Mouse (Mus musculus) forebrain, embryonic 13.5 days (tissue): ENCODE results near the gene Pard6b. TPM values are rescaled to one million over a fixed set of nuclear protein-coding genes. Genes with fewer than 3 reads are reported as not detected.
A peak's percentile ranks its signal among the peaks of the same experiment; 100 is the strongest.
"Not testable (repeated sequence)": the region's sequence is repeated elsewhere in the genome, so short reads cannot be mapped to it uniquely, and the experiment has no call there.

Source experiments
- ATAC-seq: fragments of 200-750 bp; cut with Nextera tagmentation; 2 replicates; pipeline ENCODE4 v1.8.0; 2017
- H3K27ac ChIP-seq: fragments of 300-500 bp; sonication (generic); 2 replicates; pipeline ENCODE4 v1.5.1; 2015; ENCODE audit warnings: inconsistent platforms, mild to moderate bottlenecking, moderate library complexity
- H3K27me3 ChIP-seq: fragments of 300-500 bp; sonication (generic); 2 replicates; pipeline ENCODE4 v1.6.1; 2015; ENCODE audit warnings: mild to moderate bottlenecking, inconsistent platforms
- H3K36me3 ChIP-seq: fragments of 300-500 bp; sonication (generic); 2 replicates; pipeline ENCODE4 v1.6.1; 2015; ENCODE audit warnings: mild to moderate bottlenecking, inconsistent platforms; ENCODE audit not compliant: poor library complexity, severe bottlenecking
- H3K4me1 ChIP-seq: fragments of 300-500 bp; sonication (generic); 2 replicates; pipeline ENCODE4 v1.6.1; 2015; ENCODE audit warnings: inconsistent platforms
- H3K4me2 ChIP-seq: fragments of 300-500 bp; sonication (generic); 2 replicates; pipeline ENCODE4 v1.6.1; 2015; ENCODE audit warnings: inconsistent platforms, mild to moderate bottlenecking, moderate library complexity
- H3K4me3 ChIP-seq: fragments of 300-500 bp; sonication (generic); 2 replicates; pipeline ENCODE4 v1.5.1; 2015; ENCODE audit warnings: mild to moderate bottlenecking, inconsistent platforms
- H3K9ac ChIP-seq: fragments of 300-500 bp; sonication (generic); 2 replicates; pipeline ENCODE4 v1.6.1; 2015; ENCODE audit warnings: mild to moderate bottlenecking, inconsistent platforms
- H3K9me3 ChIP-seq: fragments of 300-500 bp; sonication (generic); replicated peaks from 2 replicates; pipeline ENCODE4 v1.6.1; 2016; ENCODE audit warnings: inconsistent platforms
- WGBS: fragments of 180-500 bp; shearing (Covaris S2); methylation state at CpG from one replicate; pipeline ENCODE4 v1.1.7; 2015; 5-methylcytosine and 5-hydroxymethylcytosine counted together
- polyA plus RNA-seq: library from polyadenylated mRNA; unstranded; fragments of >200 nt; fragmentation: Nextera tagmentation; extraction: Ambion mirVana; gene quantifications from 2 replicates; pipeline ENCODE4 v1.2.1, GENCODE M21; 2015

Pard6b gene
- polyA plus RNA-seq, 1 experiment from 2014 or later: 7.6 TPM

DNA sequence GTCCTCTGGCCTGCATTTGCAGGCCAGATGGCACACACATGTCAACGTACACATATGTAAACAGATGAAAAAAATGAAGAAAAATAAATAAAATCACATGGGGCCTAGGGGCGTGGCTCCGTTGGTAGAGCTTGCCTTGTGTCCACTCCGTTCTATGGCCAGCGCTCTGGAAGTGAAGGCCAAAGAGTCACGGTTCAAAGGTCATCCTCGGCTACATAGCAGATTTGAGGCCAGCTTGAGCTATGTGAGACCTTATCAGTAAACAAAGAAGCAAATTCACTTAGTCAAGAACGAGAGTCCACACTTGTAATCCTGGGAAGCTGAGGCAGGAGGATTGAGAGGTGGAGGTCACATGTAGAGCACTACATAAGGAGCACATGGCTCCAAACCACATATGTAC is 24.5 kb downstream of the Pard6b start:
- no peaks in the 10 kb centered on the region for H3K27me3 ChIP-seq
- H3K4me3 ChIP-seq: no peak overlapping the region
- H3K9ac ChIP-seq: no peak overlapping the region
- peaks cover 19% of the 10 kb centered on the region for H3K4me1 ChIP-seq
- peaks cover 8% of the 10 kb centered on the region for H3K36me3 ChIP-seq
- ATAC-seq: no peak
- H3K27ac ChIP-seq: no peak overlapping the region
- H3K9me3 ChIP-seq: no peaks in the 10 kb centered on the region
- 89% methylated on average over 8 of the region's 8 CpGs for WGBS
- no peak overlapping the region for H3K4me2 ChIP-seq

DNA sequence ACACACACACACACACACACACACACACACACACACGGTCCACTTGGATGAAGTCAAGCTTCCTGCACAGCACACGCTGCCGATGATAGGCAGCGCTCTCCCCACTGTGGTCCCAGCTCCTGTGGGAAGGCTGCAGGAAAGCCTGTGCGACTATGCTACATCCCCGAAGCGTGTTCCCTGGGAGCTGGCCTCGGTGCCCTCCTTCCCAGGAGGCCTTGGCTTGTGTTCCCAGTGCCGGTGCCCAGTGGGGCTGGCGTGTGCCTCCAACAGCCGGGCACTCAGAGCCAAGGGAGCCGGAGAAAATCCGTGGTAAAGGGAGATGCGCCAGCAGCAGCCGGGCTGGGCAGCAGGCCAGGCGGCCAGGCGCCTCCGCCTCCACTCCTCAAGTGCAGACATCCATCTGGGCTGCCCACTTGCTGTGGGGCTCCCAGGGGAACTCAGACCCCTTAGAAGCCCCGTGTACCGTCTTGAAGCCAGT is 25.9 kb downstream of the Pard6b start:
- 53% methylated on average over 20 of the region's 20 CpGs for WGBS
- Histone ChIP-seq H3K4me2 (peak overlapping the region; percentile 41), H3K4me1 (peaks cover 19% of the 10 kb centered on the region), H3K9ac (peak overlapping the region; percentile 51; the same call in 1 of the 2 replicates), H3K27ac (peak overlapping the region; percentile 73), H3K36me3 (no peaks in the 10 kb centered on the region), H3K9me3 (no peaks in the 10 kb centered on the region), H3K4me3 (no peak overlapping the region), H3K27me3 (no peaks in the 10 kb centered on the region)
- peak; percentile 80 for ATAC-seq

DNA sequence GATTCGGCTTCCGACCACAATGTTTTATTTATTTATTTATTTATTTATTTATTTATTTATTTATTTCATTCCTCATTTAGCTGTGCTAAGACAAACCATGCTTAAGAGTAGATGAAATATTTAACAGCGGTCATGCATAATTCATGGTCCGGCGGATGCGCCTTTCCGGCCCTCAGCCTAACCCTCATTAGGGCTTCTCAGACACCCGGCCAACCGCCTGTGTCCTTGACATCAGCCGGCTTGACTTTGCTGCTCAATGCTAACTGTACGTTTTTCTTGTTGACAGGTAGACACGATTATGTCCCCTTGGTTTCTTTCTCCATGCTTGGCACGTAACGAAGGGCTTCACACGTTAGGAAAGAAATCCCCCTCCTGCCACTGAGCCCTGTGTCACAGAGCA is 26.6 kb downstream of the Pard6b start:
- Histone ChIP-seq H3K4me1 (peaks cover 19% of the 10 kb centered on the region), H3K4me3 (no peak overlapping the region), H3K9me3 (no peaks in the 10 kb centered on the region), H3K9ac (no peak overlapping the region), H3K27me3 (no peaks in the 10 kb centered on the region), H3K36me3 (no peaks in the 10 kb centered on the region), H3K27ac (peak overlapping the region; percentile 73), H3K4me2 (peak overlapping the region; percentile 41; the same call in 1 of the 2 replicates)
- WGBS: 73% methylated on average over 15 of the region's 15 CpGs
- no peak for ATAC-seq

DNA sequence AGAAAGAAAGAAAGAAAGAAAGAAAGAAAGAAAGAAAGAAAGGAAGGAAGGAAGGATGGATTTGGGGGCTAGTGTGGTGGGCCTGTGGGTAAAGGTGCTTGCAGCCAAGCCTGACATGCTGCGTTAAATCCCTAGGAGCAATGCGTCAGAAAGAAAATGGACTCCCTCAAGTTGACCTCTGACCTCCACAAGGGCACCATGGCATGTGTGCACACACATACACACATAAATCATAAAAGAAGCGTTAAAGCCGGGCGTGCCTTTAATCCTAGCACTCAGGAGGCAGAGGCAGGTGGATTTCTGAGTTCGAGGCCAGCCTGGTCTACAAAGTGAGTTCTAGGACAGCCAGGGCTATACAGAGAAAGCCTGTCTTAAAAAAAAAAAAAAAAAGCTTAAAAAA is 27.1 kb downstream of the Pard6b start:
- not testable (repeated sequence) for H3K4me3 ChIP-seq, H3K4me2 ChIP-seq, H3K27me3 ChIP-seq, H3K9ac ChIP-seq, H3K36me3 ChIP-seq, H3K9me3 ChIP-seq, H3K27ac ChIP-seq, ATAC-seq
- WGBS: 91% methylated on average over 6 of the region's 6 CpGs
- H3K4me1 ChIP-seq: peaks cover 19% of the 10 kb centered on the region

DNA sequence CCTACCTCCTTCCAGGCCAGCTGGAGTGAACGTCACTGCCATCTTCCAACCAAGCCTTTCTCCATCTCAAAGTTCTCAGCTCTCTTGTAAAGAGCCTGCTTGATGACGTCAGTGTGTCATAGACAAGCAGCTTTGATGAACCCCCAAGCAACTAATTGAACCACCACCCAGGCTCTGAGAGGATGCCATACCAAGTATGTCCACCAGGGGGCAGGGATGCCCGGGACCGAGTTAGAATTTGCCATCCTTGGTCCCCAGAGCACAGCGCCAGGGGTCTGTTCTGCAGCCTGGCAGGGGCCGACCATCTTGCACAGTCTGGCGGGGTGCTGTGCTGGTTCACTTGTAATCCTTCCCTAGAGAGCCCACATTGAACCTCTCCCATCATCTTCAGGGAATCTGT is 31.1 kb downstream of the Pard6b start:
- Histone ChIP-seq H3K4me3 (no peak overlapping the region), H3K36me3 (no peaks in the 10 kb centered on the region), H3K27ac (no peak overlapping the region), H3K27me3 (no peaks in the 10 kb centered on the region), H3K4me1 (peaks cover 18% of the 10 kb centered on the region), H3K9me3 (no peaks in the 10 kb centered on the region), H3K9ac (no peak overlapping the region), H3K4me2 (no peak overlapping the region)
- ATAC-seq: peak; percentile 52
- 9% methylated on average over 7 of the region's 7 CpGs for WGBS

DNA sequence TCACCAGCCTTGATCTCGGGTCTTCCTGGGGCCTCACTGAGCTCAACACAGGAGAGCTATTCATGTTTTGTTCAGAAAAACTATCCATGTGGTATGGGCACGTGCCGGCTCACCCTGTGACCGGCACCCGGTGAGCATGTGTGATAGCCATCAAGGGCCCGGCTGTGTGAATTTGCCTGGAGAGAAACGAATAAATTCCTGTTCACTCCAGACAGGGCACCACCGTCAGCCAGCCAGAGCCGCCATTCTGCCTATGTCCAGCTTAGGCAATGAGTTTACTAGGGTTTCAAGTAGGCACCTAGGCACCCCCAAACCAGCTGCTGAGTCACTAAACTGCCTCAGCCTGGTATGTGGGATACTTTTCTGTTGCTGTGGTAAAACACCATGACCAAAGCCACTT is 32.5 kb downstream of the Pard6b start:
- 0 out of 2 replicates have a peak, but pooled peaks cover 7% of the 10 kb centered on the region for H3K27me3 ChIP-seq
- 88% methylated on average over 9 of the region's 9 CpGs for WGBS
- peaks cover 18% of the 10 kb centered on the region for H3K4me1 ChIP-seq
- H3K4me3 ChIP-seq: no peak overlapping the region
- no peak overlapping the region for H3K4me2 ChIP-seq
- no peak for ATAC-seq
- no peaks in the 10 kb centered on the region for H3K9me3 ChIP-seq
- H3K27ac ChIP-seq: no peak overlapping the region
- H3K9ac ChIP-seq: no peak overlapping the region
- H3K36me3 ChIP-seq: no peaks in the 10 kb centered on the region

DNA sequence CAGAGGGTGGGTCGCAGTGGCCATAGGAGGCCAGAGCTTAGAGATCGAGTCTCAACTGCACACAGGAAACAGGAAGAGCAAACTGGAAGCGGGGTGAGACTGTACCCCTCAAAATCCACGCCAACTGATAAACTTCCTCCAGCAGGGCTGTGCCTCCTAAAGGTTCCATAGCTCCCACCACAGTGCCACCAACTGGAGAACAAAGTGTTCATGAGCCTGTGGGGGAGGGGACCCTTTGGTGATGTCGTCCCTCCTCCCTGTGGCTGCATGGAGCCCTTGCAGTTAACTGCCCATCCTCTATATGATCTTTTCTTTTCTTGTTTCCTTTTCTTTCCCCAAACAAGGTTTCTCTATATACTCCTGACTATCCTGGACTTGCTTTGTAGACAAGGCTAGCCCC is 32.9 kb downstream of the Pard6b start:
- no peak overlapping the region for H3K27ac ChIP-seq
- 82% methylated on average over 5 of the region's 5 CpGs for WGBS
- ATAC-seq: no peak
- no peak overlapping the region for H3K9ac ChIP-seq
- no peak overlapping the region for H3K4me2 ChIP-seq
- peaks cover 18% of the 10 kb centered on the region for H3K4me1 ChIP-seq
- no peaks in the 10 kb centered on the region for H3K36me3 ChIP-seq
- H3K9me3 ChIP-seq: no peaks in the 10 kb centered on the region
- 0 out of 2 replicates have a peak, but pooled peaks cover 7% of the 10 kb centered on the region for H3K27me3 ChIP-seq
- no peak overlapping the region for H3K4me3 ChIP-seq

DNA sequence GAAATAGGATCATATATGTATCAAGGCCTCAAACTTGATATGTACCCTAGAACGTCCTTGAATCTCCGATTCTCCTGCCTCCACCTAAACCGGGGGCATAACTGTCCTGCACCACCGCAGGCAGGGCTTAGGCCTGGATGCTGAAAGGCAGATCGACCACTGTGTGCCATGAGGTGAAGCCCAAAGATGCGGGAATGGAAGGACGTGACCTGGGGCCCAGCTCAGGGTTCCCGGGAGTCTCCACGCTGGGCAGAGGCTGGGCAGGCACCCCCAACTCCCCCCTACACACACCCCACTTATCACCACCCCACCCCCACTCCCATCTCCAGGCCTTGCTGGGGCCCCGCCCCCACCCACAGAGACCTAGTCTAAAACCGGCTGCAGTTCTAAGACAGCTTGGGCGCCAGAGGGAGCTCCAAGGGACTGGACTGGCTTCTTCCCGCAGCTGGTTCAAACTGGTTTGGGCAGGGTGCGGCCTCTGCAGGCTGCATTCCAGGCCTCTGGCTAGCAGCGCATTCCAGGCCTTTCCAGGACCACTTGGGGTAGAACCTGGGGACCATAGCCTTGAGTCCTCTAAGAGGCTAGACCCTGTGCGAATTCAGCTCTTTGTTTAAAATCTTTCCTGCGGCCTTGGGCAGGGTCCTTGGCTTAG is 34.0 kb downstream of the Pard6b start:
- peak; percentile 46 for ATAC-seq
- Histone ChIP-seq H3K4me1 (peaks cover 18% of the 10 kb centered on the region), H3K27ac (peak overlapping the region; percentile 44; the same call in 1 of the 2 replicates), H3K9me3 (no peaks in the 10 kb centered on the region), H3K36me3 (no peaks in the 10 kb centered on the region), H3K9ac (no peak overlapping the region), H3K4me2 (peak overlapping the region; percentile 5; the same call in 1 of the 2 replicates), H3K27me3 (0 out of 2 replicates have a peak, but pooled peaks cover 7% of the 10 kb centered on the region), H3K4me3 (no peak overlapping the region)
- 12% methylated on average over 17 of the region's 17 CpGs for WGBS

DNA sequence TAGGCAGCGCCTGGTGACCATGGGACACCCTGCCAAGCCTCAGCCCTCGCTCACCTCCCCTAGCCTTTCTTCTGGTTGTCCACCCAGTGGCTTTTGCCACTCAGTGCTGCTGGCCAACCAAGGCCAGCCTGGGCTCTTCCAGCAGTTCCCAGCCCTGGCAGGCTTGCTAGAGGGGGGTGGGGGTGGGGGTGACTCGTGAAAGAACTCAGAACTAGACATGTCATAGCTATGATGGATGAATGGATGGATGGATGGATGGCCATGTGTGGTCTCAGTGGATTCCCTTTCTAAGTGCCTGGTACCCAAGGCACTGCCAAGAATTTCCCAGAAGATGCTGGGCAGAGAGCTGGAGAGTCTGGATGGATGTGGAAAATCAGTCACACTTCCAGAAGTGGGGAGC is 35.0 kb downstream of the Pard6b start:
- H3K36me3 ChIP-seq: no peaks in the 10 kb centered on the region
- H3K27me3 ChIP-seq: 0 out of 2 replicates have a peak, but pooled peaks cover 7% of the 10 kb centered on the region
- no peak overlapping the region; the same call in 1 of the 2 replicates for H3K9ac ChIP-seq
- peaks cover 18% of the 10 kb centered on the region for H3K4me1 ChIP-seq
- H3K27ac ChIP-seq: no peak overlapping the region
- H3K4me2 ChIP-seq: no peak overlapping the region
- no peak for ATAC-seq
- no peaks in the 10 kb centered on the region for H3K9me3 ChIP-seq
- no peak overlapping the region for H3K4me3 ChIP-seq
- WGBS: 82% methylated on average over 3 of the region's 3 CpGs

DNA sequence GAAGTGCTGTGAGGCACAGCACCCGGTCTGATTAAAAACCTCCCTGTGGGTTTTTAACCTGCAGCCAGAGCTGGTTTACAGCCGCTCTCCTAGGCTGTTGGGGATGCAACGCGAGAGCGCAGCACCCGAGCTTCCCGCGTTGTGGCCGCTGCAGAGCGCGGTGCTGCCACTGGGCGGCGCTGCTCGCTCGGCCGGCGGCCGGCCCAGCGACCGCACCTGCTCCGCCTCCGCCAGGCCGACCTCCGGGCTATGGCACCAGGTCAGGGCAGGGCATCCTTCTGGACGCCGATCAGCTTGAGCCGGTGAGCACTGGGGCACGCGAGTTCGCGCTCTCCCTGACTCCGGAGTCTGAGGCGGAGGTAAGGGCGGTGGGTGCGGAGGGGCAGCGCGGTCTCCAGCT is 36.3 kb downstream of the Pard6b start:
- Histone ChIP-seq H3K4me3 (peak overlapping the region; percentile 40), H3K9ac (peak overlapping the region; percentile 58), H3K27me3 (0 out of 2 replicates have a peak, but pooled peaks cover 7% of the 10 kb centered on the region), H3K9me3 (no peaks in the 10 kb centered on the region), H3K27ac (no peak overlapping the region), H3K36me3 (no peaks in the 10 kb centered on the region), H3K4me2 (peak overlapping the region; percentile 67), H3K4me1 (peaks cover 18% of the 10 kb centered on the region)
- peak; percentile 59 for ATAC-seq
- under 1% methylated on average over 32 of the region's 37 CpGs for WGBS

DNA sequence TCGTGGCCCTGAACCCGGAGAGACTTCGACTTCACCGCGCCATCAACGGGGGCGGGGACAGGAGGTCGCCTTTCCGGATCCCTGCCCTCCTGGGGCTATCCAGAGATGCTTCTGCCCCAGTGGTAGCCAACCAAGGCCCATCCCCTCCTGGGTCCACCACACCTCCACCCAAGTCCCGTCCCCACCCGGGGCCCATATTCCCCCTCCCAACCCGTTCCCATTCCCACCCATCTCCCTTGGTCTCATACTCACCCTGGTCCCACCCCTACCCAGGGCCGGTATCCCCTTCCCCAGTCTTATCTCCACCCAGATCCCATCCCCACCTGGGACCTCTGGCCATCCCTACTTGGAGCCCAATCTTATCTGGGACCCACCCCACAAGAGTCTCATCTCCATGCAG is 36.7 kb downstream of the Pard6b start:
- Histone ChIP-seq H3K4me1 (peaks cover 18% of the 10 kb centered on the region), H3K27me3 (0 out of 2 replicates have a peak, but pooled peaks cover 7% of the 10 kb centered on the region), H3K27ac (no peak overlapping the region), H3K4me2 (peak overlapping the region; percentile 67), H3K36me3 (no peaks in the 10 kb centered on the region), H3K4me3 (peak overlapping the region; percentile 40), H3K9me3 (no peaks in the 10 kb centered on the region), H3K9ac (peak overlapping the region; percentile 58)
- WGBS: 6% methylated on average over 6 of the region's 13 CpGs
- peak; percentile 39; the same call in 1 of the 2 replicates for ATAC-seq

DNA sequence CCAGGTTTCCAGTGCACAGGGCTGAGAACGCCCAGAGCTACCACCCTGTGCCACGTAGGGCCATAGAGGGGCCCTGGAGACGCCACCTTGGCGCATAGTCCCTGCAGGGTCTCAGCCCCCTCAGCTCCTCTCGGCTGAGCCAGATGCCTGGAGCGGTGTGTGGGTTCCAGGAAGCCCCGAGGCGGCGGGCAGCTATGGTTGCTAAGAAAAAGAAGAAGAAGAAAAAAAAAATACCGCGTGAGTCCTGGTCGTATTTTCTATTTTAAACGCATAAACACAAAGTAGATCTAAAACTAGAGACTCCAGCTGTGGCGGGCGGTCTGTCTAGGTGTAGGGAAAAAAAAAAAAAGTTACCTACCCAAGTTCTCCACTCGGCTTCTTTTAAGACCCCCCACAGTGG is 37.2 kb downstream of the Pard6b start:
- Histone ChIP-seq H3K36me3 (no peaks in the 10 kb centered on the region), H3K4me3 (no peak overlapping the region), H3K27ac (no peak overlapping the region), H3K4me2 (peak overlapping the region; percentile 67; the same call in 1 of the 2 replicates), H3K9ac (peak overlapping the region; percentile 30; the same call in 1 of the 2 replicates), H3K4me1 (peaks cover 18% of the 10 kb centered on the region), H3K27me3 (0 out of 2 replicates have a peak, but pooled peaks cover 7% of the 10 kb centered on the region), H3K9me3 (no peaks in the 10 kb centered on the region)
- 54% methylated on average over 16 of the region's 16 CpGs for WGBS
- ATAC-seq: no peak
